Mouse (Mus musculus) embryo, embryonic 10 days (tissue): Measurements from ENCODE around the gene Zfp941.
A peak's percentile ranks its signal among the peaks of the same experiment; 100 is the strongest.

Experiments
- DNase-seq: peaks from one replicate; pipeline ENCODE4 v3.0.0-alpha.2; 2015; ENCODE audit warnings: low spot score

Gene Zfp941

DNA sequence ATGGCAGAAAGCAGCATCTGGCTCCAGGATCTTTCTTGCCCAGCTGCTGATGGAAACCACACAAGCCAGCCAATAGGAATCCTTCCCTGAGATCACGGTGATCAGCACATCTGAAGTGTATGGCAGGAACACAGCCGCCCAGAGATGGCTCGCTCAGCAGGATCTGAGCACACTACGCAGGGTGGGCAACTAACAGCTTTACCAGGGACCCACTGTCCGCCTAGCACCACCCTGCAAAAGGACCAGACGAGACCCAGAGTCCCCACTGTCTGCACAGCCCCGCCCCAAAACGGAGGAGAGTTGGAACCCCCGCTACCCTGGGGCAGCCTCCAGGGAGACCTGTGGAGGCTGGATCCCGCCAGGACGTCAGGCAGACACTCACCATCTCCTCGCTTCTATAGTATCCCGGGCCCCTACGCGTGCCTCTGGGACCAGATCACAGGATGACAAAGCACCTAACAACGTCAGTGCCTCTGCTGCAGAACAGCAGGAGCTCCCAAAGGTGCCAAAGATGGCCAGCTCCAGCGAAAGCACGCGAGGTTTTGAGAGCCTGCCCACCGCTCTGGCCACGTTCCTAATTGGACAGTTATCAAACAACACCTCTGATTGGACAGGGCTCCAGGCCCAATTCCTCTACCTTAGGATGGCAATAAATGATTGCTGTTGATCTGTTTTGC is at the start of gene Zfp941:
Zfp941 (minus strand) TSS at position 526 of the 677 bp plus-strand sequence.
- DNase-seq, result peak; percentile 78

DNA sequence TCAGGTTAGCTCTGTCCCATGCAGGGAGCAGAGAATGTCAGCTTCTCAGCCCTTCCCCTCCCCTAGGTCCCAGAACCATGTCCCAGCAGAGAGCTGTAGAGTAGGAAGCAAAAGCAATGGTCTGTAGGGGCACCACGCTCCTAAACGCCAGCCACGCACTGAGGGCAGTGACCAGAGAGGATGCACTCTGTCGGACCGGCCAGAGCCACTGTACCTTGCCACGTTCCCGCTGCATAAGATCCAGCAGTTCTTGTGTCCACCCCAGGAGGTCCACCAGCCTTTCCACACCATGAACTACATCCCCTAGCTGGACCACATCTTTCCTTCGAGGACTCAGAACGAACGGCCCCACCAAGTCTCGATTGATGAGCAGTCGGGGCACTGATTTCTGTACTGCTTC is 42.8 kb upstream of the Zfp941 start:
- DNase-seq, result no peak

DNA sequence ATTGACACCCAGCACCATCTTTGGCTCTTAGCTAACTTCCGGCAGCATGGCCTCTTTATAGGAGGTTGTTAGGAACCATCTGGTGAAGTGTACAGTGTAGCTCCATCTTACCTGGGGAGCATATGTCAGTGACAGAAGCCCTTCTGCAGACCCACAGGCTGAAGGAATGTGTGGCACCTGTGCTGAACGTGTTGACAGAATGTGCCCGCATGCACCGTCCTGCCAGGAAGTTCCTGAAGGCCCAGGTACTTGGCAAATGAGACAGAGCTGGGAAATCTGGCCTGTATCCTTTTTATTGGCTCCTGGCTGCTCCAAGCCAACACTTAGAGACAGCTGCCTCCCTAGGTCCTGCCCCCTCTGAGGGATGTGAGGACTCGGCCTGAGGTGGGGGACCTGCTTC is 38.8 kb upstream of the Zfp941 start:
- DNase-seq, result no peak

DNA sequence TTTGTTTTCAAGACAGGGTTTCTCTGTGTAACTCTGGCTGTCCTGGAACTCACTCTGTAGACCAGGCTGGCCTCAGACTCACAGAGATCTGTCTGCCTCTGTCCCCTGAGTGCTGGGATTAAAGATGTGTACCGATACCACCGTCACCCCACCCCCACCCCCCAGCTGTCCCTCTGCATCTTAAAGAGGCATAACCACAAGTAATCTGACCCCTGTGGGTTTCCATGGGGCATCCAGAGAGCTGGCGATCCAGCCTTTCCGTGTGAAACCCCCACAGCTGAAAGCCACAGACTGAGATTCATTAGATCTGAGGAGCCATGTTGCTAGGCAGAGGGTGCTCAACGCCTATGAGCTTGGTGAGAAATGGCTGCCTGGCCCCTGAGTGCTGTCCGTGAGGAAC is 38.0 kb upstream of the Zfp941 start:
- no peak for DNase-seq

DNA sequence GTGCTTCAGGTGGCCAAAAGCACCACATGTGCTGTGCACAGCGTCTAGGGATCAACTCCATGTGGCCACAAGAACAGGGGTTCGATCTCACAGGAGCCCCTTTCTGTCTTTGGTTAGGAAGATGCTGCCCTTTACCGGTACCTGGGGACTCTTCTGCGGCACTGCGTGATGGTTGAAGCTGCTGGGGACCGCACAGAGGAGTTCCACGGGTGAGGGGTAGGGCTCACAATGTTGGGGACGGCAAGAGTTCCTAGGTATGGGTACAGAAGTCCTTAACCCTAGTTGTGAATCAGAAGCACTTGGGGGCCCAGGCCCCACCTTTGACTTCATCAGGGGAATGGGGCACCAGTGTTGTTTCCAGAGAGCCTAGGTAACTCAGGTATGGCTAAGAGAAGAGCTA is 36.8 kb upstream of the Zfp941 start:
- DNase-seq, result no peak

DNA sequence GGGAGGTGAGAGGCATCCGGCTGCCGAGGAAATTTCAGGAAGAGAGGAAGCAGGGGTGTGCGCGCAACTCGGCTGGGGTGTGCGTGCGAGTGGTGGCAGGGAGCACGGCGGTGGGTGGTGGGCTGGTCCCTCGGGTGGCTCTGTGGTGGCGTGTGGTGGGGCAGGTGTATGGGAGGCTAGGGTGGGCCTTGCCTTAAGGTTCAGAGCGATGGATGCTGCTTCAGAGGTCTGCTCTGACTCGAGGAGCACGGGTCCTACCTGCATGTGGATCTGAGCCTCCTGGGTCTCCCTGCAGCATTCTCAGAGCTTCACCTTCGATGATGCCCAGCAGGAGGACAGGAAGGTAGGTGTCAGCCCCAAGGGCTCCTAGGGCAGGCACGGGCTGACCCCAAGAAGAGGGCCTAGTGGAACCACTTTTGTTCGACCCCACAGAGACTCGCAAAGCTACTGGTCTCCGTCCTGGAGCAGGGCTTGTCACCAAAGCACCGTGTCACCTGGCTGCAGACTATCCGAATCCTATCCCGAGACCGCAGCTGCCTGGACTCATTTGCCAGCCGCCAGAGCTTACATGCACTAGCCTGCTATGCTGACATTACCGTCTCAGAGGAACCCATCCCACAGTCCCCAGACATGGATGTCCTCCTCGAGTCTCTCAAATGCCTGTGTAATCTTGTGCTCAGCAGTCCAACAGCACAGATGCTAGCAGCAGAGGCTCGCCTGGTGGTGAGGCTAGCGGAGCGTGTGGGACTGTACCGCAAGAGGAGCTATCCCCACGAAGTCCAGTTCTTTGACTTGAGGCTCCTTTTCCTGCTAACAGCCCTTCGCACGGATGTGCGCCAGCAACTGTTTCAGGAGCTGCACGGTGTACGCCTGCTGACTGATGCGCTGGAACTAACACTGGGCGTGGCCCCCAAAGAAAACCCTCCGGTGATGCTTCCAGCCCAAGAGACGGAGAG is 35.9 kb upstream of the Zfp941 start, which contains the start of gene Bet1l:
Bet1l (minus strand) TSS at position 28 of the 956 bp plus-strand sequence.
- no peak for DNase-seq

DNA sequence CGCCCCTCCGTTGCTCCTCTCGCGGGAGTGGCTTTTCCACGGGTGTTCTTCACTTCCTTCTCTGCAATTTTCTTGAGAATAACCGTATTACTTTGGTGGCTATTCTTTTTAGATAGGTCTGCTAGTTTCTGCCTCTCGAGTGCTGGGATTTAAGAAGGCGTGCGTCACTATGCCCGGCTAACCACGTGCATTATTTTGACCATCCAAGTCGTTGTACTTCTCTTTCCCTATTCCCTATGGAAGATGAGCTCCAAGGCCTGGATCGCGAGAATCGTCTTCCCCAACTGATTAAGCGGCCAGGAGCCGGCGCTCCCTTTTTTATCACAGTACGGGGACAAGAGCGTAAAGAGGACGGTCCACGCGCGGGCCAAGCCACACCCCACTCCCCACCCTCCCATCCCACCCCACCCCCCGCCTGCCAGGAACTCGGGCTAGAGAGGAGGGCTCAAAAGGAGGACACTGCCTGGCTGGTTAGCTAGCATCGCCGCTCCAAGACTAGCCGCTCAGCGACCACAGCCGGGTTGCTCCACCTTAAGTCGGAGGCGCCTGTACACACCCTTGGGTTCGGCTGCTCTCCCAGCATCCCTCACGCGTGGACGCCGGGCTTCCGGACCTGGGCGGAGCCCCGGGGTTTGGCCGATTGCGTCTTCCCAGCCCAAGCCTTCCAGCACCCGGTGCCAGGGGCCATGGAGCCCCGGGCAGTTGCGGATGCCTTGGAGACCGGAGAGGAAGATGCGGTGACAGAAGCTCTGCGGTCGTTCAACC is 35.0 kb upstream of the Zfp941 start, which contains the start of gene Ric8a:
Ric8a (plus strand) TSS at position 173 of the 765 bp plus-strand sequence.
- peak; percentile 83 for DNase-seq

DNA sequence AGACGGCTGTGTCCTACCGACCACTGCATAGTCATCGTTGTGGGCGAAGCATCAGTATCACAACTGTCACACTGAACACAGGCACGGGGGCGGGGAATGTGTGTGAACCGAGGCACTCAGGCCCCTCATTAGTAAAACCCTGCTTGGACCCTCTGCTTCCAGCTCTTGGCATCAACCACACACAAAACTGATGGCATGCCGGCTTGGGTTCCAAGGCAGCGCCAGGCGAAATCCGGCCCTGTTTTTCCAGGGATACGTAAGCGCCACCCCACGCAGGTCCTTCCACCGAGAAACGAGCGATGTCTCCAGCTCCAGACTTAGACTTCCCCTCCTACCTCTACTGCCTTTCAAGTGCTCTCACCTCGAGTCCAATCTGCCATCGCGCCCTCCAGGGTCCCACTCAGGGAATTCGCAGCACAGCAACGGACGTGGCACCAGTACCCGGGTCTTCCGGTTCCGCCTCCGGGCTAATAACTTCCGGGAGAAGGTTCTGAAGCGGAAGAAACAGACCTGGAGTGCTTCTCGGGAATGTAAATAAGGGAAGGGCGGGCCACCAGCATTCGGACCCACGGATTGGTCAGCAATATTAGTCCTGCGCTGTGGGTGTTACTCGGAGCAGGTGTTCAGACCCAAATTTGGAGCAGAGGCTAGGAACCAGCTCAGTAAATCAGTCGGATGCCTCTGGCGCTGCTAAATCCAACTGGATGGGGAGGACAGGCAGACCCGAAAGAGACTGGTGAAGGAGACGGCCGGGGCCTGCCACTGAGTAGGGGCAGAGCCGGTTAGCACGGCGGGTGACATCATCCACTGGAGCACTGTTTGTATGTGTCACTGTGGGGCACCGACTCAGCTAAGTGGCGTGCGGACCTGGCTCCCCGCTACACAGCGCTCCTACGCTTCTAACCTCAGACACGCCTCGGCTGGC is 34.1 kb upstream of the Zfp941 start, which contains the start of gene Gm45785:
Gm45785 (minus strand) TSS at position 472 of the 925 bp plus-strand sequence.
- peak; percentile 91 for DNase-seq

DNA sequence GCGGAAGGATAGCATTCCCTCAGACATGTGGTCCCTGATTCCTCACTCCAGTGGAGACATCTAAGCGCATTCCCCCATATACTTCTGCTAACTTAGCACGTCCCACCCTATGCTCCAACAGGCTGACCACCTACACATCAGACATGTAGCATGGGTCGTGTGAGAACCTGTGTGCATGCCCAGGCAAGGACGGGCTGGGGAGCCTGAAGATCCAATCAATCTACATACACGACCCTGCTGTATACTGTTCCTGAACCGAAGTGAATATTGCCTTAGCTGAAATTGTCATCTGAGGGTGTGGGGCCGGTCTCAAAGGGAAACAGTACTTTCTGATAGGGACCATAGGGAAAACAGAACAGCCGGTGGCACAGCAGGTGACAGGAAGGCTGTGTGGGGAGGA is 33.2 kb upstream of the Zfp941 start:
- no peak for DNase-seq

DNA sequence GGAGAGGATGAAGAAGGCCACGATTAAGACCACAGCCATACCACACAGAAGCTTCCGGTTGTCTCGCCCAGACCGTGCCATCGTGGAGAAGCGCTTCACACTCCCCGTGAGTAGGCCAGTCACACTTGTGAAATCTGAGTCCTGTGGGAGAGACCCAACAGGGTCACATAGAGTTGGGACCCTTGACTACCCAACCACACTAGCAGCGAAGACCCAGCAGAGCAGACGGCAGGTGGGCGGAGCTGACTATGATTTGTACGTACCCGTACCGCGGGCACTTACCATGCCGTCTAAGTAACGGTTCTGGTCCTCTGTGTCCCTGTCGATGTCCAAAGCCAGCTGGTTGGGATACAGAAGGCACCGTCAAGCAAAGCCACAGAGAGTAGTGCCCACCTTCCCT is 32.5 kb upstream of the Zfp941 start:
- DNase-seq, result no peak

DNA sequence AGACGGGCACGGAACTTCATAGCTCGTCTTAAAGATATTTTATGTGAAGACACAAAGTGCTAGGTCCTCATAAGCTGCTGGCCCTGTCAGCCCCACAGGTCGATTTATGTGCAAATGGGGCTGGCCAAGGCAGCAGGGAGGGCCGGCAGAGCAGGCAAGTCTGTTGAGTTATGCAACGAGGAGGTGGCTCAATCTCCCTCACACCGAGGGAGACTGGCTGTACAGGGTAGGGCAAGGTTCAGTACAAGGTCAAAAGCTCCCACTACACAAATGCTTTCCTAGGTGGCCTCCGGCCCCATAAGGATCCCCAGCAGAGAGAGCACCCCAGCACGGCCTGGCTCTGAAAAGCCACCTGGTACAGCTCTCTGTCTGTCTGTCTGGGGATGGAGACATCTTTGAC is 31.4 kb upstream of the Zfp941 start:
- no peak for DNase-seq

DNA sequence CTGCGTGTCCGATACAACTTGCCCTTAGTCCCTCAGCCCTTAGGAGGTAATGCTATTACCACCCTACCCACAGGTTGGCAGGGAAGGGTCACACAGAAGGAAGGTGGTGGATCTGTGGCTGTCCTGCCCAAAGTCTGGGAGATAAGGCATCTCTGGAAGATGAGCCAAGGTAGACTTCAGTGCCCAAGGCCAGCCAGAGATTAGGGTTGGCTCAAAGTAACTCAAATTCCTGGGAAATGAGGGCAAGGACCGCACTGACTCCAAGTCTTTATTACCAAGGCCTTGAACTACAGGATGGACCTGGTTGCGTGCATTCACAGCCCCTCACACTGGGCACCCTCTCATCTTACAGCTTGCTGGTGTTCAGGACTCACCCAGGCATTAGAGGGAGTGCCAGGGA is 29.9 kb upstream of the Zfp941 start:
- DNase-seq, result no peak

DNA sequence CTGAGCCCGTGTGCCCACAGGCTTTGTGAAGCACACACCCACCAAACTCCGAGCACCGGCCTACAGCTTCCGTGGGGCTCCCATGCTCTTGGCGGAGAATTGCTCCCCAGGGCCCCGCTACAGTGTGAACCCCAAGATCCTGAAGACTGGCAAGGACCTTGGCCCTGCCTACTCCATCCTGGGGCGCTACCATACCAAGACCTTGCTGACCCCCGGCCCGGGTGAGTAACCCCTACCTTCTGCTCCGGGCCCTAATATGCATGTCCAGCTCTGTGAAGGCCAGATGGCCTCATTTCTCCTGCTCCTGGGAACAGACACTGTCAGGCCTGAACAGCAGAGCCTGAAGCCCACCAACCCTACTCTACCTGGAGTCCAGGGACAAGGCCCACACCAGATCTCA is 26.6 kb upstream of the Zfp941 start:
- no peak for DNase-seq

DNA sequence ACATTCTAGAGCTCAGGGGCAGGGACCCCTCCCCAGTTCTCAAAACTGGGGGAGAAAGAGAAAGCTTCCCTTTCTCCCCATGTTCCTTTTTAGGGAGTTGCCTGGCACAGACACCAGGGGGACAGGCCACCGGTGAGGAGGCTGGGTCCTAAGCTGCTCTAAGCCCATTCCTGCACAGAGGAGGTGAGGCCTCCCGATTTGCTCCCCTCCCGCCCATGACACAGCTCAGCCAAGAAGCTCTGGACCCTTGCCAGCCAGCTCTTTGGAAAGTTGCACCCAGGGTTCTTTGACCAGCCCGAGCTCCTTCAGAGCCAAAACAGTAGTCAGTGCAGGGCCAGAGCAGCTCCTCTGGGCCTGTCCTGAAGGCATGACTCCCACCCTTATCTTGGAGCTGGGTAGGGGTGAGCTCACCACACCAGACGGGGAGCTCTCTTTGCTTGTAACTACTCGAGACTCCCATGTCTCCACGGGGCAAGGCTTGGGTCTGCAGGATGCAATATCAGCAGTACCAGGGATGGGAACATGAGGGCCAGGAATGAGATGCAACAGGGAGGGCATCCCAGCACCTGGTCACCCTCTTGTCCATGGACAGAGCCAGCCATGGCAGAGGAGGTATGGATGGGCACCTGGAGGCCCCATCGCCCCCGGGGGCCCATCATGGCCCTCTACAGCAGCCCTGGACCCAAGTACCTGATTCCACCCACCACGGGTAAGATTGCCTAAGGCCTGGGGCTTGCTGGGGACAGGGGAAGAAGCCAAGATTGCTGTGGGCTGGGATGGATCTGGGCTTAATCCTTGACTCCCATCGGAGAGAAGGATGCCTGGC is 26.0 kb upstream of the Zfp941 start, which contains the start of gene Odf3:
Odf3 (plus strand) TSS at position 51 of the 826 bp plus-strand sequence.
- DNase-seq, result no peak

DNA sequence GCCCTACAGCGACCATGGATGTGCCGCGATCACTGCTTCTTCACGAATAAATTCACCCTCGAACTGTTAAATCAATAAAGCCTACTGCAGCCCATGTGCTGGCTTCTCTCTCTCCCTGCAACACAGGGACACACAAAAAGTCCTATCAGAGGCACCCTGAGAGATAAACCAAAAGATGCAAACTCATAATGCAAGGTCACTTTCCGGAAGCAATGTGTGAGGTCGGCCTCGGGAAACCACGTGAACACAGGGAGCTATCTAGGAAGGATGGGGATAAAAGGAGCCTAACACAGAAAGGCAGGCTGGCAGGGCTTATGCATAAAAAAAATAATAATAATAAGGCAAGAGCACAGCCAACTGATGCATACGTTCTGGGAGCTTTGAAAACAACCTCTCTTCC is 24.7 kb upstream of the Zfp941 start:
- DNase-seq, result no peak

DNA sequence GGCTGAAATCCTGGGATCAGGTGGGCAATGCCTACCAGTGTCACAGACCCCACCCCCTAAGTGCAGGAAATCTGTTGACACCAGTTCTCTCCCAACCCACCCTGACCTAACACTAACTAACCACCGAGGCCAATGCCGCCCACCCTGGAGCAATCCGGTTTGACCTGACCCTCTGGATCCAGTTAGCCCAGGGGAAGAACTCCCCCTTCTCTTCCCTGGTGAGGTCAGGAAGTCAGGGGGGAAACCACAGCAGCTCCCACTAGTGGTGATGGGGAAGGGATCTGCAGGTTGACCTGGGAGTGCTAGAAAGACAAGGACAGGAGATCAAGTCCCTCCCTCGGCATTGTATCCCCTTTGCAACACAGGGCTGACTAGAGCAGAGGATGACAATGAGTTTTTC is 23.7 kb upstream of the Zfp941 start:
- DNase-seq, result no peak

DNA sequence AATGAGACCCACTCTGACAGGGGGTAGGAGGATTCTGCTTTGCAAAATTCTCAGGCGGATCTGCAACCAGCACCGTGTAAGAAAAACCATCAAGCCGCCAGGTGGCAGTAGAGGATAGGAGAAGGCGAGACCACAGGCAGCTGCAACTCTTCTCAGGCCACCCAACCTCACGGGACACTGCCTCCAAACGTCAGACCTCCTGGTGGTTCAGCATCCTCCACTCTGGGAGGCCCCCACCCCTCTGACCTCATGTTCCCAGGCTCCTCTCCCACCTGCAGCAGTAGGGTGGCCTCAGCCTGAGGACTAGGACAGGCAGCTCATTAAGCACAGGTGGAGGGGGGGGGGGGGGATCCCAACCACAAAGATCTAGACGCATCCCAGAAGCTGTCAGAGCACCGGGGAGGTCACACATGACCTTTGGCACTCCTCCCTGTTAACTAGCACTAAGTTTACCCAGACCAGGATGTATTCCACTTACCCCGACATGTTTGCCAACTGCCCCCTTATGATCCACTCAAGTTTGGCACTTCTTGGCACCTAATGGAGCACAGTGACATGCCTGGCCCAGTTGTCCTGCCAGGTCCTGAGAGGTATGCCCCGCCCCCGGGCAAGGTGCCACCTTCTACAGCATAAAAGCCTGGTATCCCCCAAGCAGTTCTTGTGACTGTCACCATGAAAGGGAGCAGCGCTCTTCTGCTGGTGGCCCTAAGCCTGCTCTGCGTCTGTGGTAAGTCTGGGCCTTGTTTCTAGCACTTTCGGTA is 23.1 kb upstream of the Zfp941 start, which contains the start of gene Scgb1c1:
Scgb1c1 (plus strand) TSS at position 643 of the 761 bp plus-strand sequence.
- DNase-seq, result peak; percentile 91

DNA sequence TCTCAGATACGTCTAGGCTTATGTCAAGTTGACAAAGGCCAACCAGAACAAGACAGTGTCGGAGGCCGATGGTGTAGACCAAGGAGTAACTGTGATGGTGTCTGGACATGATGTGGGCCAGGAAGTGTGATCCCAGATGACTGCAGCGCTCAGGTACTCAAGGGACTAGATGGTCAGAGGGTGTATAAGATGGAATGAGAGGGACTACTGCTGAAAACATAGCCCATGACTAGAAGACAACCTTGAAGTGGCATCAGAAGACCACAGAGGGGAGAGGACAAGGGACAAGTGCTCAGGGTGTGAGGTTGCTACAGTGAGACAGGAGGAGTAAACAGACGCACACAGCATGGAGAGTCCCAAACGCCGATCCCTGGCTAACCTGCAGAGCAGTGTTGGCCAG is 21.8 kb upstream of the Zfp941 start:
- DNase-seq, result no peak
